Mouse (Mus musculus) left cerebral cortex, adult 9 months (tissue): ENCODE data around the gene Zfp341.

Experiments used
- DNase-seq, 2 experiments: peaks; one replicate each; pipeline ENCODE4 v3.0.0; 2022; ENCODE audit warnings: low spot score in 2 of 2

The Zfp341 gene

DNA sequence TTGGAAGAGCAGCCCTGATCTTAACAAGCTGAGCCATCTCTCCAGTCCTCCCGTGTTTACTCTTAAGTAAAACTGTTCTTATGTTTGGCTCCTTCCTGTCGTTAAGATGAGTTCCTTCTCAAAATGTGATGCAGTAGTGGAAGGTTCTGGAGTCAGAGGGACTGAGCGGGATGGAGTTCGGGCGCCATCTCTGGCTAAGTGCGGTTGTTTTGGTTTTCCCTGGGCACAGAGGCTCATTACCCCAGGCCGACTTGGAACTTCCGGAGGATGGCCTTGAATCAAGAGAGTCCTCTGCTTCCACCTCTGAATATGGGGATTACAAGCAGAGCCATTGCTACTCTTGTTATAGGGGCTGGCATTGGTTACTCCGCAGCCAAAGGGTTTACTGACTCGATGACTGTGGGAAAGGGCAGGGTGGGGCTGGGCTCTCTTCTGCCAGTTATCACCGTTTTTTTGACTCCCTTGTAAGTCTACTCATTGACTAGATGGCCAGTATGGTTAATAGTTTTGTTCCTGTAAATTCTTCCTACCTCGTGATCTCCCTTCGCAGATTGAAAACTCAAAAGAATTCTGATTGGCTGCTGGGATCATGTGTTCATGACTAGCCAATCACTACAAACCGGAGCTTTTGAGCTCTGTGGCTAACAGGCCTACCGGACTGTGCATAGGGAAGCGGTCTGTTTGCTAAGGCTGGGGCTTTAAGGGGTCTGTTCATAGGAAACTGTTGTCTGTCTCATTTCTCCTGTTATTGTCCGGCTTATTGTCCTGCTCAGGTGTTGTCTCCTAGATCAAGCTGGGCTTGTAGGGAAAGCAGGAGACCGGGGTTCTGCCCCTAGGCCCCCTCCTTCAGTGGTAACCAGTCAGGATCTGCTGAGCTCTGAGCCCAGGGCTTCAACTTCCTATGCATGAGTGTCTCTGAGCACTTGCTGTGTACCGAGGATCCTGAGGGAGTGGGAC lies 63.8 kb downstream of the Zfp341 start:
- DNase-seq, result peak in 1 of 2 experiments; percentile 65

DNA sequence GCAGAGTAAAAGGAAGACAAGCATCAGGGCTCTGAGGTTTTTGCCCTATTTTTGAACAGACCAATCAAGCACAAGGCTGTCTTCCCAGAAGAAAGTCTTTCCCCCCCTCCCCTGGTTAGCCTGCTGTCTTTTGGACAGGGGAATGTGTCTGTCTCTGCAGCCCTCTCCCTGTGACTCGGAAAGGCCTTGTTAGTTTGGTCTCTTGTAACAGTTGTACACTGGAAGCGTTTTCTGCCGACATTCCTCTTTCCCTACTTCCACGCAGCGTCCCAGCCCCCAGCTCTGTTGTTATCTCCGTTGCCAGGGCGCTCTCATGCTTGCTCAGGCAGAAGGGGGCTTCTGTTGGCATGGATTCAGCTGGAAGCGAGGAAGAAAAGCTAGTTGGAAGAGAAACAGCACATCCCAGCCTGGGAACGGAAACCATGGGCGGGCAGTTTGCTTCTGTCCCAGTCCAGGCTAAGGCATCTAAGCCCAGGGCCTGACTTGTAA lies 64.6 kb downstream of the Zfp341 start:
- DNase-seq, result peak in 1 of 2 experiments; percentile 49

DNA sequence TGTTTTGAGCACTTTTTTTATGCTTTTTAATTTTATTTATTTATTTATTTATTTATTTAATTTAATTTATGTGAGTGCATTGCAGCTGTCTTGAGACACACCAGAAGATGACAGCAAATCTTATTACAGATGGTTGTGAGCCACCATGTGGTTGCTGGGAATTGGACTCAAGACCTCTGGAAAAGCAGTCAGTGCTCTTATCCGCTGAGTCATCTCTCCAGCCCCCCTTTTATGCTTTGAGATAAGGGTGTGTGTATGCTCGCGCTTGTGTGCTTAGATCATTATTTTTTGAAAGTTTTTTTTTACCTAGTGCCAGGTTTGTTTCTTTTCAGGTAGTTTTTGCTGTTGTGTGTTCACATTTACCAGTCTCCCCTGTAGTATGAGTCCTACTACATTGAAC lies 65.9 kb downstream of the Zfp341 start:
- no peak for DNase-seq

DNA sequence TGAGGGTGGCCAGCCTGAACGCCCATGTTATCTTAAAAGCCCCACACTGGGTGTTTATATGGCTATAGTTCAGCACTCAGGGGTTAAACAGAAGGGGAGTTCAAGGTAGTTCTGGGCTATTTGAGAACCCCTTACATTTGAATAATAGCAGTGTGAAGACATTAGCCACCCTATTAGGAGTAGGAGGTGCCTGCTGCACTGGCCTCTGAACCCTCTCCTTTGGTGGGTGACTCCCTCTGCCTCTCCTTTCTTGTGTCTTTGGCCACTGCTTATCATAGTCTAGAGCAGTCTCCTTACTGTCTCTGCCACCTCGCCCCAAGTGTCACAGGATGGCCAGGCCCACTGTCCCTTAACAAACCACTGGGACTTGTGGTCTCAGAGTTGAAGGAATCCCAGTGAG lies 67.2 kb downstream of the Zfp341 start:
- no peak for DNase-seq

DNA sequence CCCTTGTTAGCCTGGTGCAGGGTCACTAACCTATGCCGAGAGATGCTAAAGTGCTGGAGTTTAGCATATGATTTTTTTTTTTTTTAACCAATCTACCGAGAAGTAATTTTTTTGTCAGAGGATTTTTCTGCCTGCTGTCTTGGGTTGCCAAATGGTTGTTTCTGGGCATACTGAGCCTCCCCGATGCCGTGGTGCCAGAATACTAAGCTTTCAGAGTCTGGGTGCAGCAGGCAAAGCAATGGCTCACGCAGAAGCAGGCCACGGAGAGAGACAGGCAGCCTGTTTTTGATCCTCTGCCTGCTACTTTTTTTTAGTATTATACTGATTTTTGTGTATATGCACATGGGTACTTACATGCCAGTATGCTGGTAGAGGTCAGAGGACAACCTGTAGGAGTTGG lies 67.8 kb downstream of the Zfp341 start:
- DNase-seq, result no peak

DNA sequence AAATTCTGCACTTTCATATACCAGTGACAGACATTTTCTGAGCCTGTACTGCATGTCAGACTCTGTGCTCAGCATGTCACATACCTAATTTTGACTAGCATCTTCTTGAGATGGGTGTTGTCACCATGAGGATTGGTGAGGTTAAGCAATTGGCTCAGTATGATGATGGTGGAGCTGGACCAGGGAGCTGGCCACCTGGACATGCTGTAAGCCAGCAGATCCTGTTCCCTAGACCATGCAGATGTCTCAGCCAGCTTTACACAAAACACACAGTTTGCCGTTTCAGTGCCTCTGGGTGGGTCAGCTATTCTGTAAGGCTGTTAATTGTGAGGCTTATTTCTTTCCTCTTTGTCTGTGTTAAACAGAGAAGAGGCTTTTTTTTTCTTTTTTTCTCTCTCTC lies 69.6 kb downstream of the Zfp341 start:
- no peak for DNase-seq

DNA sequence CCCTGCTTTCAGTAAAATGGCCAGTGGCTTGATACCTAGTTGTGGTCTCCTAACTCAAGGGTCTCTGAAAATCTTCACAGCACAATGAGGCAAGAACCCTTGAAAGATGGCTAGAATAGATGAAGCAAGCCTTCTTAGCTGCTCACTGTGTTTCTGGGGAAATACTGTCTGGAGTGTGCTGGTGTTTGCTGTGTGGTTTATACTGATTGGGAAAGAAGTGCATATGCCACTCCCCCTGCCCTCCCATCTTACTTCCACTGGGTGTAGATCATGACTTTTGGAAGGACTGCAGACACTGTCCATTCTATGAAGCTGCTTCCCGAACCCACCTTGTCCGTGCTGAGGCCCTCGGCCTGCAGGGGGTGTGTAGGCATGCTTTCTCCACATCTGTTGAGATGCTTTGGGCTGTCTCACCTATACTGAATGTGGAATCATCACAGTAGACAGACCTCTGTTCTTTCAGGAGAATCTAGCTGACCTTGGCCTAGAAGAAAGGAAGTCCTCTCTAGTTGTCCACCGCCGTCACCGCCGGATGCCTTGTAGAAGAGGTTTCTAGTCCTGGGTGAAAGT lies 71.9 kb downstream of the Zfp341 start:
- no peak for DNase-seq

DNA sequence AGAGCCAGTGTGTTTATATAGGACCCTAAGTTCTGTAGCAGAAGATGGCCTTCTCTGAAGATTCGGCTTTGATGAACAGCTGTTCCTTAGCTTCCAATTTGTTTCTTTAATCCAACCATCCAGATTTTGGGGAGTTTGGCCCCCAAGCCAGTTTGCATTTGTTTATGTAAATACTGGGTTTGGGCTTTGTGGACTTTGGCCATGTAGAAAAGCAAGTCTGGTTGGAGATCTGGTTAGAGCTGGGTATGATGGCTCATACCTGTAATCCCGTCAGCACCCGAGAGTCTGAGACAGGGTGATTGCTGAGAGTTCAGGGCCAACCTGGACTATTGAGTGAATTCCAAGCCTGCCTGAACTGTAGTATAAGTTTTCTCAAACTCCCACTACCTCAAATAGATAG lies 72.7 kb downstream of the Zfp341 start:
- DNase-seq, result no peak

DNA sequence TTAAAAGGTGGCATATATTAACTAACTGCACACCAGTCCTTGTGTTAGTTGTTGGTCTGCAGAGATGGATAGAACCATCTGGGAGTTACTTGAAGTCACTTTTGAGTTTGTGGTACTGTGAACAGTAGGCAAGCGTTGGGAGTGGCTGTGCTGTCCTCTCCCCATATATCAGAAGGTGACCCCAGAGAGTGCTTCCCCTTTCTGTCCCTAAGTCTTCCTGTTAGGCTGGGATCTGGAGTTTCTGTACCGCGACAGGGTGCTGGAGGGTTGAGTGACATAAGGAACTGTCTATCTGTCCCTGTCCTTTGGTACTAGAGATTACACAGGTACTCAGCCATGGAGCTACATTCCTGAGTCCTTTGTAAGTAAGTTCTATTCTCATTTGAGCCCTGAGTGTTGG lies 73.7 kb downstream of the Zfp341 start:
- DNase-seq, result no peak

DNA sequence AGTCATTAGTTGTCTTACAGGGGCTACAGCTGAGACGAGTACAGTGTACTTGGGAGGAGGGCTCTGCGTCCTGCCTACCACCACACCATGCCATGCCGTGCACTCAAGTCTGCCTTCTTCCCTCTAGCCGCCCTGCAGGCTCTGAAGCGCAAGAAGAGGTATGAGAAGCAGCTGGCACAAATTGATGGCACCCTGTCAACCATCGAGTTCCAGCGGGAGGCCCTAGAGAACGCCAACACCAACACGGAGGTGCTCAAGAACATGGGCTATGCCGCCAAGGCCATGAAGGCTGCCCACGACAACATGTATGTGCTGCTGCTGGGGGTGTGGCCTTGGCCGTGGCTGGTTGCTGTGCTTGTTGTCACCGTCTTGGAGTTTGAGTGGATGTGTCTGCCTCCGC lies 76.3 kb downstream of the Zfp341 start:
- DNase-seq, result no peak

DNA sequence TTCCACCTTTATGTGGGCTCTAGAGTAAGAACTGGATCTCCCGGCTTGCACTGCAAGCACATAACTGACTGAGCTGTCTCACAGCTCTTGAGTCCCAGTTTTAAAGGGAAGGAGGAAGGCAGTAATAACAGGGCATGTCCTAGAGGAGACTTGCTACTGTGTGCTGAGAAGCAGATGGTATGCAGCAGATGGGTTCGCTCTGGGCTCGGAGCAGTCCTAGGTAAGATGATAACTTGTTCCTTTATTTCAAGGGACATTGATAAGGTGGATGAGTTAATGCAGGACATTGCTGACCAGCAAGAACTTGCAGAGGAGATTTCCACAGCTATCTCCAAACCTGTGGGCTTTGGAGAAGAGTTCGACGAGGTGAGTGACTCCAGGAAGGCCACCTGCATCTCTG lies 77.9 kb downstream of the Zfp341 start:
- no peak for DNase-seq

DNA sequence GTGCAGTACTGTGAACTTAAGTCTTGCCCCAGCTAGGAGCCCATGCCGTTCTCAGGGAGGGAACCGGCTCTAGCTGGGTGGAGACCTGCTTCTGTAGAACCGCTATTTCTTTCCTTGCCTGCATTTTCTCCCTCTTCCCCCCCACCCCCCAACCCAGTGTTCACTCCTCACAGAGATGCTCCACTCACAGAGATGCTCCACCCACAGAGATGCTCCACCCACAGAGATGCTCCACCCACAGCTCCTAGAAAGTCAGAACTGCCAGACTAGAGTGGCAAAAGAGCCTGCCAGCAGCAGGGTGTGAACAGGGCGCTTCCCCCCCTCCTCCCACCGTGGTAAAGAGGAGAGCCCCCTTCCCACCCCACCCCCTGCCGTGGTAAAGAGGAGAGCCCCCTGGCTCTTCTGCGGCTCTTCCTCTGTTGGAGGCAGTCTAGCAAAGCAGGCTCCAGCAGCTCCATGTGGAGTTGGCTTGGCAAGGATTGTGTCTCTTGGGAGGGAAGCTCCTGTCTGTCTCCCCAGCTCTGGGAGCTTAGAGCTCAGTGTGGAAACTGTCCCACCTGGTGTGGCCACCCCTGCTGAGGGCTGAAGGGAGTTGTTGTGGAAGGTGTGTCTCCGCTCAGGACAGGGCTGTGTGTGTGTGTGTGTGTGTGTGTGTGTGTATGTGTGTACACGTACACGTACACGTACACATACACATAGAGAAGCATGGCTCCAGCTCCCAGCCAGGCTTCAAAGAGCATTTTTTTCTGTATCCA lies 80.3 kb downstream of the Zfp341 start:
- no peak for DNase-seq

DNA sequence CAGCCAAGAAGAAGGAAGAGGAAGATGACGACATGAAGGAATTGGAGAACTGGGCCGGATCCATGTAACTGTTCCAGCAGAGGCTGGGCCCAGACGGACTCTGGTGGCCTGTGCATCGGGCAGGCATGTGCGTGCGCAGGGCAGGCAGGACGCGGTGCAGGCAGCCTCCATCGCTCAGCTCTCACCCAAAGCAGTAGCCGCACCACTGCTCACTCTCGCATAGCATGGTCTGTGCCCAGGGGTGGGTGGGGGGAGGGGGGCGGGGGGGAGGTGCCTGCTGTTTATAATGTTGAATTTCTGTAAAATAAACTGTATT lies 80.8 kb downstream of the Zfp341 start:
- DNase-seq, result no peak

DNA sequence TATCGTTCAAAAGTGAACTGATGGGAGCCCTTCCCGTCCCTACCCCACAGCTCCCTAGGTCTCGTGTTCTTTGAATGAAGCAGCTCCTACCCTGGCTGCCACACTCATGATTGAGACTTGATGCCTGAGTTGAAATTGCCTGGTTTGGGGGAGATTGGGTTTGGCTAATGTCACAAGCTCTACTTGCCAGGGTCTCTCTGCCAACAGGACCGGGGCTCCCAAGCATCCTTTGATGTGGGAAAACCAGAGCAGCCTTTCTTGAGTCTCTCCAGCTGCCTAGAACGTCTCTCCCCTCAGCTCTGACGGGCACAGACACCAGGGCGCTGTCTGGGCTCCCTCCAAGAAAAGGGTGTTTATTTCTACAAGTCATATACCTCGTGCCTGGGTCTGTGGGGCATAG lies 82.6 kb downstream of the Zfp341 start:
- DNase-seq, result no peak
